Mouse (Mus musculus) spleen, adult 12 weeks (tissue): ENCODE measurements around the gene Gpr89.

Experiments
- DNase-seq: peaks from one replicate; pipeline ENCODE4 v3.0.0; 2022; ENCODE audit warnings: low spot score

The Gpr89 gene

GRCm38 (mm10) chr3:96870270-96870669 lies 34.9 kb downstream of the Gpr89 start:
- DNase-seq: no peak

GRCm38 (mm10) chr3:96869091-96869490 lies 36.1 kb downstream of the Gpr89 start:
- no peak for DNase-seq

GRCm38 (mm10) chr3:96868566-96868965 lies 36.6 kb downstream of the Gpr89 start:
- DNase-seq: no peak

- DNase-seq: no peak
These were observed 37.3 kb downstream of the Gpr89 start for GRCm38 (mm10) chr3:96867863-96868262.

GRCm38 (mm10) chr3:96860498-96860897 lies 44.6 kb downstream of the Gpr89 start:
- DNase-seq: no peak

GRCm38 (mm10) chr3:96855833-96856232 lies 49.3 kb downstream of the Gpr89 start:
- DNase-seq: no peak

GRCm38 (mm10) chr3:96854376-96854775 lies 50.8 kb downstream of the Gpr89 start:
- no peak for DNase-seq

GRCm38 (mm10) chr3:96852561-96852960 lies 52.6 kb downstream of the Gpr89 start:
- DNase-seq: no peak

- DNase-seq: no peak
These were observed 55.9 kb downstream of the Gpr89 start for GRCm38 (mm10) chr3:96849168-96849727.

GRCm38 (mm10) chr3:96848470-96848869 lies 56.7 kb downstream of the Gpr89 start:
- no peak for DNase-seq

GRCm38 (mm10) chr3:96847661-96848060 lies 57.5 kb downstream of the Gpr89 start:
- DNase-seq: no peak

- DNase-seq: no peak
These were observed 58.2 kb downstream of the Gpr89 start for GRCm38 (mm10) chr3:96846985-96847384.

GRCm38 (mm10) chr3:96845806-96846205 lies 59.3 kb downstream of the Gpr89 start:
- no peak for DNase-seq

GRCm38 (mm10) chr3:96845191-96845590 lies 60.0 kb downstream of the Gpr89 start:
- no peak for DNase-seq

- DNase-seq: no peak
These were observed 66.0 kb downstream of the Gpr89 start for GRCm38 (mm10) chr3:96838996-96839645.

- no peak for DNase-seq
These were observed 68.7 kb downstream of the Gpr89 start for GRCm38 (mm10) chr3:96836414-96836813.

GRCm38 (mm10) chr3:96834587-96835348 lies 70.4 kb downstream of the Gpr89 start:
- DNase-seq: no peak

- no peak for DNase-seq
These were observed 72.2 kb downstream of the Gpr89 start for GRCm38 (mm10) chr3:96832930-96833329.

GRCm38 (mm10) chr3:96829856-96830255 lies 75.3 kb downstream of the Gpr89 start:
- no peak for DNase-seq

GRCm38 (mm10) chr3:96828984-96829383 lies 76.2 kb downstream of the Gpr89 start, which contains the start of the genes Pdzk1 and Cd160:
Gene Pdzk1, plus strand, starts transcription at chr3:96829284.
Gene Cd160, minus strand, starts transcription at chr3:96829351.
- no peak for DNase-seq

- DNase-seq: no peak
These were observed 76.8 kb downstream of the Gpr89 start for GRCm38 (mm10) chr3:96828308-96828864.

- no peak for DNase-seq
These were observed 79.9 kb downstream of the Gpr89 start for GRCm38 (mm10) chr3:96825261-96825660.

GRCm38 (mm10) chr3:96824614-96825013 lies 80.5 kb downstream of the Gpr89 start:
- no peak for DNase-seq
